Mouse (Mus musculus) MEL (cell line): ENCODE results near the gene Mgat5. TPM values are rescaled to one million over a fixed set of nuclear protein-coding genes. Genes with fewer than 3 reads are reported as not detected.

ENCODE experiments used
- DNase-seq: peaks from one replicate; pipeline ENCODE4 v3.0.0; 2011; ENCODE audit warnings: low read depth, low spot score
- H3K27ac ChIP-seq: 2 replicates; pipeline ENCODE4 v1.5.1; 2012; ENCODE audit warnings: low read depth, mild to moderate bottlenecking, control low read depth, low read length, moderate library complexity; ENCODE audit not compliant: control insufficient read depth
- H3K27me3 ChIP-seq, 2 experiments: fragments of 150-350 bp in 1 of 2; sonication (generic) in 1 of 2; 2 replicates each; pipeline ENCODE4 v1.6.1; 2012; ENCODE audit warnings: low read length in 2 of 2, mild to moderate bottlenecking in 2 of 2, improper control_type of control experiment in 1 of 2, moderate library complexity in 1 of 2; ENCODE audit not compliant: insufficient read depth in 2 of 2, control insufficient read depth in 1 of 2
- H3K36me3 ChIP-seq, 2 experiments: 2 replicates each; pipeline ENCODE4 v1.6.1; 2012 to 2014; ENCODE audit warnings: low read length in 2 of 2, improper control_type of control experiment in 1 of 2, inconsistent platforms in 1 of 2, mild to moderate bottlenecking in 1 of 2; ENCODE audit not compliant: insufficient read depth in 2 of 2, control insufficient read depth in 1 of 2
- H3K4me1 ChIP-seq, 2 experiments: fragments of 150-350 bp in 1 of 2; sonication (generic) in 1 of 2; 2 replicates each; pipeline ENCODE4 v1.6.1; 2012; ENCODE audit warnings: low read length in 2 of 2, improper control_type of control experiment in 1 of 2, mild to moderate bottlenecking in 1 of 2; ENCODE audit not compliant: insufficient read depth in 2 of 2, control insufficient read depth in 1 of 2
- H3K4me3 ChIP-seq, 2 experiments: fragments of 150-350 bp in 1 of 2; sonication (generic) in 1 of 2; 2 replicates each; pipeline ENCODE4 v1.5.1; 2012; ENCODE audit warnings: low read depth in 2 of 2, low read length in 2 of 2, mild to moderate bottlenecking in 2 of 2, moderate library complexity in 2 of 2, control low read depth in 1 of 2, improper control_type of control experiment in 1 of 2; ENCODE audit not compliant: control insufficient read depth in 1 of 2, insufficient read depth in 1 of 2
- H3K79me2 ChIP-seq: 2 replicates; pipeline ENCODE4 v1.6.1; 2012; ENCODE audit warnings: mild to moderate bottlenecking, low read length, moderate library complexity; ENCODE audit not compliant: control insufficient read depth, poor library complexity, insufficient read depth
- H3K9ac ChIP-seq: 2 replicates; pipeline ENCODE4 v1.6.1; 2012; ENCODE audit warnings: low read depth, mild to moderate bottlenecking, control low read depth, low read length, moderate library complexity; ENCODE audit not compliant: control insufficient read depth, poor library complexity, severe bottlenecking
- H3K9me3 ChIP-seq: fragments of 150-350 bp; sonication (generic); replicated peaks from 2 replicates; pipeline ENCODE4 v1.6.1; 2012; ENCODE audit warnings: mild to moderate bottlenecking, low read length, improper control_type of control experiment, moderate library complexity; ENCODE audit not compliant: insufficient read depth
- BHLHE40 ChIP-seq: IDR thresholded peaks from 2 replicates; pipeline ENCODE4 v1.6.1; 2012; ENCODE audit warnings: low read depth, mild to moderate bottlenecking, inconsistent platforms, low read length, improper control_type of control experiment, borderline replicate concordance
- CHD1 ChIP-seq: IDR thresholded peaks from 2 replicates; pipeline ENCODE4 v1.6.1; 2012; ENCODE audit warnings: low read depth, mild to moderate bottlenecking, inconsistent platforms, low read length, improper control_type of control experiment
- CHD2 ChIP-seq: IDR thresholded peaks from 2 replicates; pipeline ENCODE4 v1.6.1; 2011; ENCODE audit warnings: low read length, improper control_type of control experiment
- E2F4 ChIP-seq: IDR thresholded peaks from 2 replicates; pipeline ENCODE4 v1.6.1; 2011; ENCODE audit warnings: low read depth, low read length, improper control_type of control experiment, borderline replicate concordance
- ELF1 ChIP-seq: IDR thresholded peaks from 2 replicates; pipeline ENCODE4 v1.6.1; 2014; ENCODE audit warnings: low read depth, mild to moderate bottlenecking, inconsistent platforms, low read length, improper control_type of control experiment, moderate library complexity
- EP300 ChIP-seq, 2 experiments: IDR thresholded peaks; 2 replicates each; pipeline ENCODE4 v1.6.1; 2011; ENCODE audit warnings: improper control_type of control experiment in 2 of 2, low read length in 2 of 2, low read depth in 1 of 2, mild to moderate bottlenecking in 1 of 2
- ETS1 ChIP-seq: IDR thresholded peaks from 2 replicates; pipeline ENCODE4 v1.6.1; 2012; ENCODE audit warnings: low read depth, mild to moderate bottlenecking, inconsistent platforms, low read length, improper control_type of control experiment, moderate library complexity
- GATA1 ChIP-seq: IDR thresholded peaks from 2 replicates; pipeline ENCODE4 v1.6.1; 2011; ENCODE audit warnings: low read depth, low read length, improper control_type of control experiment
- JUND ChIP-seq: IDR thresholded peaks from 2 replicates; pipeline ENCODE4 v1.6.1; 2011; ENCODE audit warnings: low read depth, mild to moderate bottlenecking, improper control_type of control experiment, low read length
- KAT2A ChIP-seq: conservative IDR thresholded peaks from 2 replicates; pipeline ENCODE4 v1.6.1; 2012; ENCODE audit warnings: low read depth, low read length, improper control_type of control experiment, inconsistent platforms
- MAZ ChIP-seq: IDR thresholded peaks from 2 replicates; pipeline ENCODE4 v1.6.1; 2012; ENCODE audit warnings: low read depth, mild to moderate bottlenecking, inconsistent platforms, low read length, improper control_type of control experiment
- MXI1 ChIP-seq: IDR thresholded peaks from 2 replicates; pipeline ENCODE4 v1.6.1; 2011; ENCODE audit warnings: mild to moderate bottlenecking, low read depth, low read length, improper control_type of control experiment
- MYC ChIP-seq: IDR thresholded peaks from 2 replicates; pipeline ENCODE4 v1.6.1; 2011; ENCODE audit warnings: low read depth, mild to moderate bottlenecking, low read length, improper control_type of control experiment, moderate library complexity
- NELFE ChIP-seq: IDR thresholded peaks from 2 replicates; pipeline ENCODE4 v1.6.1; 2011; ENCODE audit warnings: low read depth, low read length, improper control_type of control experiment
- NRF1 ChIP-seq: IDR thresholded peaks from 2 replicates; pipeline ENCODE4 v1.6.1; 2014; ENCODE audit warnings: low read depth, mild to moderate bottlenecking, inconsistent platforms, low read length, improper control_type of control experiment, moderate library complexity; ENCODE audit not compliant: poor library complexity, insufficient read depth, severe bottlenecking
- POLR2AphosphoS2 ChIP-seq: IDR thresholded peaks from 2 replicates; pipeline ENCODE4 v1.6.1; 2011; ENCODE audit warnings: low read length, improper control_type of control experiment
- RAD21 ChIP-seq: IDR thresholded peaks from 2 replicates; pipeline ENCODE4 v1.6.1; 2011; ENCODE audit warnings: mild to moderate bottlenecking, low read depth, low read length, improper control_type of control experiment
- RCOR1 ChIP-seq: IDR thresholded peaks from 2 replicates; pipeline ENCODE4 v1.6.1; 2012; ENCODE audit warnings: low read depth, mild to moderate bottlenecking, inconsistent platforms, low read length, improper control_type of control experiment
- SMC3 ChIP-seq: IDR thresholded peaks from 2 replicates; pipeline ENCODE4 v1.6.1; 2011; ENCODE audit warnings: low read depth, low read length, improper control_type of control experiment
- TAL1 ChIP-seq: IDR thresholded peaks from 2 replicates; pipeline ENCODE4 v1.6.1; 2012; ENCODE audit warnings: mild to moderate bottlenecking, inconsistent platforms, low read length, moderate library complexity, mixed read lengths
- TBP ChIP-seq: IDR thresholded peaks from 2 replicates; pipeline ENCODE4 v1.8.0; 2011; ENCODE audit warnings: low read depth, low read length, improper control_type of control experiment
- TCF12 ChIP-seq: IDR thresholded peaks from 2 replicates; pipeline ENCODE4 v1.6.1; 2014; ENCODE audit warnings: low read depth, mild to moderate bottlenecking, inconsistent platforms, low read length, improper control_type of control experiment, moderate library complexity
- UBTF ChIP-seq: IDR thresholded peaks from 2 replicates; pipeline ENCODE4 v1.6.1; 2012; ENCODE audit warnings: low read depth, mild to moderate bottlenecking, inconsistent platforms, low read length, improper control_type of control experiment, moderate library complexity, borderline replicate concordance; ENCODE audit not compliant: insufficient read depth
- ZC3H11A ChIP-seq: IDR thresholded peaks from 2 replicates; pipeline ENCODE4 v1.6.1; 2012; ENCODE audit warnings: low read depth, mild to moderate bottlenecking, inconsistent platforms, low read length, improper control_type of control experiment
- ZKSCAN1 ChIP-seq: IDR thresholded peaks from 2 replicates; pipeline ENCODE4 v1.6.1; 2012; ENCODE audit warnings: low read depth, mild to moderate bottlenecking, inconsistent platforms, low read length, improper control_type of control experiment, moderate library complexity
- ZMIZ1 ChIP-seq: IDR thresholded peaks from 2 replicates; pipeline ENCODE4 v1.6.1; 2012; ENCODE audit warnings: low read depth, mild to moderate bottlenecking, inconsistent platforms, low read length, improper control_type of control experiment, moderate library complexity
- polyA plus RNA-seq, 2 experiments: library from polyadenylated mRNA; stranded (reverse) in 1 of 2; unstranded in 1 of 2; fragments of >175 nt in 1 of 2; fragments of >200 nt in 1 of 2; gene quantifications; 2 replicates each; pipeline versions ENCODE4 v1.2.1 to v1.2.4; 2012; ENCODE audit warnings: low replicate concordance in 2 of 2, low read depth in 1 of 2; ENCODE audit not compliant: insufficient read length in 2 of 2, insufficient read depth in 1 of 2, missing spikeins in 1 of 2
- total RNA-seq: library from RNA; depleted of rRNA; stranded (reverse); fragments of 300-350 nt; gene quantifications from 2 replicates; pipeline ENCODE4 v1.2.3, GENCODE M21; 2012

Mgat5 gene
- total and polyA plus RNA-seq, 3 experiments = 6.9 to 9.5 TPM; not detected in 1

- H3K9me3 ChIP-seq = no peaks in the 10 kb centered on the region
- no peak for TF ChIP-seq RAD21
- no peak for TF ChIP-seq E2F4
- no peak for TF ChIP-seq RCOR1
- TF ChIP-seq MYC = no peak
- TF ChIP-seq, all 39 proteins: peak for 0
- Histone ChIP-seq H3K36me3 (no peaks in the 10 kb centered on the region), H3K4me3 (no peak overlapping the region), H3K4me1 (no peaks in the 10 kb centered on the region), H3K27ac (no peak overlapping the region), H3K9ac (no peak overlapping the region), H3K27me3 (no peaks in the 10 kb centered on the region), H3K79me2 (no peaks in the 10 kb centered on the region)
- DNase-seq = no peak
Observed at GRCm38 (mm10) chr1:127273363-127273762, 68.5 kb downstream of the Mgat5 start.

- H3K9me3 ChIP-seq = no peaks in the 10 kb centered on the region
Observed at GRCm38 (mm10) chr1:127275572-127276324, 70.9 kb downstream of the Mgat5 start.

GRCm38 (mm10) chr1:127278067-127278466, 73.3 kb downstream of the Mgat5 start:
- Histone ChIP-seq H3K4me3 (no peak overlapping the region), H3K36me3 (no peaks in the 10 kb centered on the region), H3K79me2 (no peaks in the 10 kb centered on the region), H3K9ac (no peak overlapping the region), H3K27me3 (no peaks in the 10 kb centered on the region), H3K27ac (no peak overlapping the region), H3K9me3 (no peaks in the 10 kb centered on the region), H3K4me1 (no peaks in the 10 kb centered on the region)
- TF ChIP-seq ELF1 = no peak
- no peak for TF ChIP-seq JUND
- no peak for TF ChIP-seq TBP
- TF ChIP-seq TAL1 = no peak
- TF ChIP-seq ZC3H11A = no peak
- TF ChIP-seq NRF1 = no peak
- no peak for TF ChIP-seq EP300 (IDR thresholded peaks at IDR 0.05; ENCODE audit: low read depth in 1 of 2, low read length in 2 of 2)
- no peak for TF ChIP-seq UBTF
- TF ChIP-seq NELFE = no peak
- TF ChIP-seq RCOR1 = no peak
- no peak for TF ChIP-seq KAT2A
- no peak for TF ChIP-seq BHLHE40
- no peak for TF ChIP-seq ZKSCAN1
- no peak for DNase-seq

More at GRCm38 (mm10) chr1:127275572-127276324, 70.9 kb downstream of the Mgat5 start:
- Histone ChIP-seq H3K27me3 (no peaks in the 10 kb centered on the region), H3K27ac (no peak overlapping the region), H3K4me1 (no peaks in the 10 kb centered on the region), H3K4me3 (no peak overlapping the region), H3K79me2 (no peaks in the 10 kb centered on the region), H3K36me3 (no peaks in the 10 kb centered on the region), H3K9ac (no peak overlapping the region)
- TF ChIP-seq KAT2A (no peak), POLR2AphosphoS2 (no peak), SMC3 (no peak), TBP (no peak), ETS1 (no peak), CHD1 (no peak), ZMIZ1 (no peak), NELFE (no peak), MAZ (no peak), E2F4 (no peak), MXI1 (no peak), TCF12 (no peak), NRF1 (no peak), CHD2 (no peak), RCOR1 (no peak), RAD21 (no peak), GATA1 (no peak), BHLHE40 (no peak)
- DNase-seq = no peak
